Mouse (Mus musculus): ENCODE measurements around the gene Cyb5rl. TPM values are rescaled to one million over a fixed set of nuclear protein-coding genes. Genes with fewer than 3 reads are reported as not detected.
A peak's percentile ranks its signal among the peaks of the same experiment; 100 is the strongest.

The Cyb5rl gene
- polyA plus RNA-seq, 1 experiment from 2014 or later: 5.9 TPM

DNA sequence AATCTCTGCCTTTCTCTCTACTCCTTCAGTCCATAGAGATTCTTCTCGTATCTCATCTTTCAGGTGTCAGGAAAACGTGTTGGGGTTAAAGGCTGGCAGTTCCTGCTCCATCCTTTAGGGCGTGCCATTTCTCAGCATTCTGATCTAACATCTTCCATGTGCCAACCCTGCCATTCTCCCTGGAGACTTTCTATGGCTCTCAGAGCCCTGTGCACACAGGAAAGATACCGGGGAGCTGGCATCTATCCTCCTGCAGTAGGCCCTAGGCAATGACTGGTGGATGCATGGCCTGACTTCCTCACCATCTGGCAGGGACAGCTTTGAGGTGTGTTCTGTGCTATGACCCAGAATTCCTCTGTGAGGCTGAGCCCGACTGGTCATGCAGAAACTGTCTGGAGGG, 58.3 kb downstream of the Cyb5rl start:
- no peaks in the 10 kb centered on the region; the same call in 1 of the 2 replicates for H3K4me1 ChIP-seq (replicated peaks; ENCODE audit: control insufficient read depth, insufficient read depth, low read length)
- DNase-seq (ENCODE audit: low spot score) (no peak), ATAC-seq (replicated peaks; ENCODE audit: low FRiP score) (no peak)
- WGBS: 61% methylated on average over 5 of the region's 5 CpGs
- no peaks in the 10 kb centered on the region for H3K36me3 ChIP-seq (ENCODE audit: control insufficient read depth, insufficient read depth, low read length)
- no peak overlapping the region for H3K4me3 ChIP-seq (ENCODE audit: low read depth, low read length)
- H3K4me2 ChIP-seq: no peak overlapping the region
- H3K27ac ChIP-seq (ENCODE audit: low read depth, low read length): no peak overlapping the region
- peaks cover 3% of the 10 kb centered on the region; the same call in 1 of the 2 replicates for H3K27me3 ChIP-seq (replicated peaks; ENCODE audit: control insufficient read depth, insufficient read depth, low read length)
- H3K9me3 ChIP-seq (ENCODE audit: control insufficient read depth, low read length): no peaks in the 10 kb centered on the region
- H3K9ac ChIP-seq (ENCODE audit: low read depth, low read length): no peak overlapping the region

DNA sequence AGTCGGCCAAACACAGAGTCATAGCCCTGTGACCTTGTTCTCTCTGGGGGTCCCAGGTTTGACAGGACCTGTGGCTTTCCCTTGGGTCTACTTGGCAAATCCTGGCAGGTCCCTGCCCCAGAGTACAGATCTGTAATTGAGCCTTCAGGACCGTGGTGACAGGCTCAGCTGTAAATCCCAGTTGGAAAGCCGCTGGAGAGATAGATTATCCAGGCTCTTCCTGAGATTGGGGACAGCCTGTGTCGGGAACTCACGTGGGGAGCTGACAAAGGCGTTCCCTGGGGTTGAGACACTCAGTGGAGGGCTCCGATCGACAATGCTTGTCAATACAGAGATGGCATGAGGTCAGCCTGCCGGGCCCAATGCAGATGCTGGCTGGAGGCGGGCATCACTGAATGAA, 59.6 kb downstream of the Cyb5rl start:
- Histone ChIP-seq H3K9ac (ENCODE audit: low read depth, low read length) (no peak overlapping the region), H3K27me3 (replicated peaks; ENCODE audit: control insufficient read depth, insufficient read depth, low read length) (peaks cover 3% of the 10 kb centered on the region; the same call in 1 of the 2 replicates), H3K4me2 (no peak overlapping the region), H3K9me3 (ENCODE audit: control insufficient read depth, low read length) (no peaks in the 10 kb centered on the region), H3K4me3 (ENCODE audit: low read depth, low read length) (no peak overlapping the region), H3K36me3 (ENCODE audit: control insufficient read depth, insufficient read depth, low read length) (no peaks in the 10 kb centered on the region), H3K27ac (ENCODE audit: low read depth, low read length) (no peak overlapping the region), H3K4me1 (replicated peaks; ENCODE audit: control insufficient read depth, insufficient read depth, low read length) (peaks cover 6% of the 10 kb centered on the region; the same call in 1 of the 2 replicates)
- 61% methylated on average over 10 of the region's 10 CpGs for WGBS
- ATAC-seq (replicated peaks; ENCODE audit: low FRiP score) (no peak), DNase-seq (ENCODE audit: low spot score) (no peak)

DNA sequence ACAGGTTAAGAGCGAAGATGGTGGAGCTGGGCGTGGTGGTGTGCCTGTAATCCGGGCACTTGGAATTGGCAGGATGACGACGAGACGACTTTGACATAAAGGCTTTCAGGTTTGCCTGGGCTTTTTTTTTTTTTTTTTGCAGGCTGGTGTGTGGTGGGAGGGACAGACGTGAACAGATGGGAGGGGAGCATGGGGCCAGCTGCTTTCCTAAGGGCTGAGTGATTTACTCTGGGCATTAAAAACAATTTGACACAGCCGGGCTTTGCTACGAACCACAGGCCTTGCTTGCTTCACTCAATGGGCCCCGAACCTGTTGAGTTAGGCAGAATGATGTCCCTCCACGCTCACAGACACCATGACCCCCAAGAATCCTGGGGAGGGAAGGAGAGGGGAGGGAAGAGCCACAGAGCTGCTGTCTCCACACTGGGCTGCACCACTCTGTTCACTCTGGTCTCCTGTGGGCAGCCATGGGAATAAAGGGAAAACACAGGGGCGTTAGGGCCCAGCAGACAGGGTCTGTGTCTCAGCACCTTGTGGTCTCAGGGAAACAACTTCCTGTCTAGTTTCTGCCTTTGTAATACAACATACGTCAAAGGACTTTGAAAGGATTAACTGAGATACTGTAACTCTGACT, 60.2 kb downstream of the Cyb5rl start:
- no peak overlapping the region for H3K4me2 ChIP-seq
- ATAC-seq (replicated peaks; ENCODE audit: low FRiP score): no peak
- H3K27me3 ChIP-seq (replicated peaks; ENCODE audit: control insufficient read depth, insufficient read depth, low read length): peaks cover 3% of the 10 kb centered on the region; the same call in 1 of the 2 replicates
- H3K9me3 ChIP-seq (ENCODE audit: control insufficient read depth, low read length): no peaks in the 10 kb centered on the region
- 70% methylated on average over 13 of the region's 13 CpGs for WGBS
- H3K4me1 ChIP-seq (replicated peaks; ENCODE audit: control insufficient read depth, insufficient read depth, low read length): peaks cover 6% of the 10 kb centered on the region; the same call in 1 of the 2 replicates
- no peak overlapping the region for H3K27ac ChIP-seq (ENCODE audit: low read depth, low read length)
- DNase-seq (ENCODE audit: low spot score): no peak
- H3K9ac ChIP-seq (ENCODE audit: low read depth, low read length): no peak overlapping the region
- H3K4me3 ChIP-seq (ENCODE audit: low read depth, low read length): no peak overlapping the region
- no peaks in the 10 kb centered on the region for H3K36me3 ChIP-seq (ENCODE audit: control insufficient read depth, insufficient read depth, low read length)

DNA sequence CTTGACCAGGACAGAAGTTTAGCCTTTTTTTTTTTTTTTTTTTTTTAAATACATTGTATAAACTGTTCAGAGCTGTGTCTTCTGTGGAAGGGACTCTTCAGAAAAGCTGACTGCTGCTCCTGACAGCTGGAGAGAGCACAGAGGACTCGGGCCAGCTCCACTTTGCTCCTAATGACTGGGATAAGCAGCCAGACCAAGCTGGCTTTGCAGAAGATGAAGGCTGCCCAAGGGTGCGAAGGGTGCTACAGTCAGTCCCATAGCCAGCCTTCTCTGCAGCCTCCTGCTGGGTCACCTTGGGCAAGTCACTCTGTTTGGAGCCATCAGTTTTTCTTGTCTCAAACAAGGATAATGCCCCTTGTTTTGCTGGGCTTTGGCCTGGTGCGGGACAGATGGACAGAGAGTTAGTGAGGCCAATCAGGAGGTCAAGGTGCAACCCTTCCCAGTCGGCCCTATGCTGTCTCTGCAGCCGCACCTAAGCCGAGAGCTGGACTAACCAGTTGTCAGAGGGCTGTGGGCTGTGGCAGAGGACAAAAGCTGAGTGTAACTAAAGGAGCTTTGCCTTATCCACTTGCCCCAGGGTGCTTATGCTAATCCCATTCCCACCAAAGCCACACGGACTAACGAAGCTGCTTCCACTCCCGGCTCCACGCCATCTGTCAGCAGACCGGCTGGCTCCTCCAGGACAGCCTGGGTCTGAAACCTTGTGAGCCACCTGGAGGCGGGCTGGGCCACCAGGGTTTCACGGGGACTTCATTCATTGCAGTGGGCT, 61.3 kb downstream of the Cyb5rl start:
- H3K9ac ChIP-seq (ENCODE audit: low read depth, low read length): no peak overlapping the region
- DNase-seq (ENCODE audit: low spot score): no peak
- 52% methylated on average over 13 of the region's 13 CpGs for WGBS
- no peaks in the 10 kb centered on the region for H3K36me3 ChIP-seq (ENCODE audit: control insufficient read depth, insufficient read depth, low read length)
- no peaks in the 10 kb centered on the region for H3K9me3 ChIP-seq (ENCODE audit: control insufficient read depth, low read length)
- ATAC-seq (replicated peaks; ENCODE audit: low FRiP score): 0 out of 2 replicates have a peak, but pooled peaks have one; percentile 46
- peaks cover 6% of the 10 kb centered on the region; the same call in 1 of the 2 replicates for H3K4me1 ChIP-seq (replicated peaks; ENCODE audit: control insufficient read depth, insufficient read depth, low read length)
- H3K4me2 ChIP-seq: no peak overlapping the region
- H3K27ac ChIP-seq (ENCODE audit: low read depth, low read length): no peak overlapping the region
- no peak overlapping the region for H3K4me3 ChIP-seq (ENCODE audit: low read depth, low read length)
- H3K27me3 ChIP-seq (replicated peaks; ENCODE audit: control insufficient read depth, insufficient read depth, low read length): peaks cover 3% of the 10 kb centered on the region; the same call in 1 of the 2 replicates

DNA sequence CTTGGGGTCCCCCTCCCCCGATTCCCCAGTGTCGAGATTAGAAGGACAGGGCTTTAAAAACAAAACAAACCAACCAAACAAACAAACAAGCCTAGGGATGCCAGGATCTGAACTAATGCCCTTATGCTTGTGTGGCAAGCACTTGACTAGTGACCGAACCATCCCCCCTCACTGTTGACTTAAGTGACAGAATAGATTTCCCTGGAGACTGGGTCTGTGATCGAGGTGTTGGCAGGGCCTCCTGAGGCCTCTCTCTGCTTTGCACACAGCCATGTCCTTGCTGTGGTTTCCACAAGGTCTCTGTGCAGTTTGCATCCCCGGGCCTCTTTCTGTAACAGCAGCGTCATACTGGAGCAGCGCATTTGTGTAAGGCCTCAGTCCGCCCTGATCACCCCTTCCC, 62.6 kb downstream of the Cyb5rl start:
- Histone ChIP-seq H3K9ac (ENCODE audit: low read depth, low read length) (no peak overlapping the region), H3K4me1 (replicated peaks; ENCODE audit: control insufficient read depth, insufficient read depth, low read length) (peaks cover 6% of the 10 kb centered on the region; the same call in 1 of the 2 replicates), H3K36me3 (ENCODE audit: control insufficient read depth, insufficient read depth, low read length) (no peaks in the 10 kb centered on the region), H3K27ac (ENCODE audit: low read depth, low read length) (no peak overlapping the region), H3K27me3 (replicated peaks; ENCODE audit: control insufficient read depth, insufficient read depth, low read length) (no peaks in the 10 kb centered on the region), H3K9me3 (ENCODE audit: control insufficient read depth, low read length) (no peaks in the 10 kb centered on the region), H3K4me2 (no peak overlapping the region), H3K4me3 (ENCODE audit: low read depth, low read length) (no peak overlapping the region)
- WGBS: 78% methylated on average over 8 of the region's 8 CpGs
- DNase-seq (ENCODE audit: low spot score) (no peak), ATAC-seq (replicated peaks; ENCODE audit: low FRiP score) (no peak)

DNA sequence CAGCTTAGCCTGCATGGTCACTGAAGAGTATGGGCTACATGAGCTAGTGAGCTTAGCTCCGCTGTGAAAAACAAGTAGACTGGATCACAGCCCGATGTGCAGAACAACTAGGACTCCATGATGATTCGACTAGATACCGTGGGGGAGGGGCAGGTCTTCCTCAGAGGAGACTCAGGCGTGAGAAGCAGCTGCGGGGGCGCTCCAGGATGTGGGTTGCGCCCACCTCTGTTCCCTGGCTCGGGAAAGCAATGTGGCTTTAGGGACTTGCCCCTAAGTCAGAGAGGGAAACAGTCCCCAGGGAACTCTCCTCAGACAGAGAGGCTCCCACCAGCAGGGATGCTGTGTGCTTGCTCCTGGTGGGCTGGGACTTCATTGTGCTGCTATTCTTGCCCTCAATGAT, 63.7 kb downstream of the Cyb5rl start:
- H3K9me3 ChIP-seq (ENCODE audit: control insufficient read depth, low read length): no peaks in the 10 kb centered on the region
- H3K27me3 ChIP-seq (replicated peaks; ENCODE audit: control insufficient read depth, insufficient read depth, low read length): no peaks in the 10 kb centered on the region
- no peak overlapping the region for H3K27ac ChIP-seq (ENCODE audit: low read depth, low read length)
- no peak overlapping the region for H3K9ac ChIP-seq (ENCODE audit: low read depth, low read length)
- H3K4me2 ChIP-seq: no peak overlapping the region
- H3K4me1 ChIP-seq (replicated peaks; ENCODE audit: control insufficient read depth, insufficient read depth, low read length): peaks cover 6% of the 10 kb centered on the region
- no peaks in the 10 kb centered on the region for H3K36me3 ChIP-seq (ENCODE audit: control insufficient read depth, insufficient read depth, low read length)
- 25% methylated on average over 9 of the region's 9 CpGs for WGBS
- ATAC-seq (replicated peaks; ENCODE audit: low FRiP score): no peak
- no peak for DNase-seq (ENCODE audit: low spot score)
- H3K4me3 ChIP-seq (ENCODE audit: low read depth, low read length): no peak overlapping the region

DNA sequence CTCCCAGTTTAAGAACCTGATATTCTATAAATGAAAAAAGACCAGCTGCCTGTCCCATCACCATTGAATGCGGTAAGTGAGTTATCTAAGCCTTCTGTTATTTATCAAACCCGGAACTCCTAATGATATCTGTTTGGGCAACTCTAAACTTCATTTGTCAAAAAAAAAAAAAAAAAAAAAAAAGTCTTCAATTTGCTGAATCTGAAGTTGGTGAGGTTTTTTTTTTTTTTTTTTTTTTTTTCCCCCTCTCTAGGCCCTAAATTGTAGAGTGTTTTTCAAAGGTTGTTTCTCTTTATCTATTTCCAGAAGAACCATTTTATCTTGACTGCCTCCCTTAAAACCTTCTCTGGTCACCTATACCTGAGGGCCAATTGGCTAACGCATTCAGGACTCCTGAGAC, 68.1 kb downstream of the Cyb5rl start:
- DNase-seq (ENCODE audit: low spot score) (no peak), ATAC-seq (replicated peaks; ENCODE audit: low FRiP score) (no peak)
- H3K9me3 ChIP-seq (ENCODE audit: control insufficient read depth, low read length): no peaks in the 10 kb centered on the region
- no peak overlapping the region for H3K9ac ChIP-seq (ENCODE audit: low read depth, low read length)
- no peak overlapping the region for H3K4me2 ChIP-seq
- WGBS: 80% methylated on average over 3 of the region's 3 CpGs
- no peak overlapping the region for H3K27ac ChIP-seq (ENCODE audit: low read depth, low read length)
- no peak overlapping the region for H3K4me3 ChIP-seq (ENCODE audit: low read depth, low read length)
- H3K4me1 ChIP-seq (replicated peaks; ENCODE audit: control insufficient read depth, insufficient read depth, low read length): peaks cover 12% of the 10 kb centered on the region
- no peaks in the 10 kb centered on the region for H3K27me3 ChIP-seq (replicated peaks; ENCODE audit: control insufficient read depth, insufficient read depth, low read length)
- no peaks in the 10 kb centered on the region for H3K36me3 ChIP-seq (ENCODE audit: control insufficient read depth, insufficient read depth, low read length)

DNA sequence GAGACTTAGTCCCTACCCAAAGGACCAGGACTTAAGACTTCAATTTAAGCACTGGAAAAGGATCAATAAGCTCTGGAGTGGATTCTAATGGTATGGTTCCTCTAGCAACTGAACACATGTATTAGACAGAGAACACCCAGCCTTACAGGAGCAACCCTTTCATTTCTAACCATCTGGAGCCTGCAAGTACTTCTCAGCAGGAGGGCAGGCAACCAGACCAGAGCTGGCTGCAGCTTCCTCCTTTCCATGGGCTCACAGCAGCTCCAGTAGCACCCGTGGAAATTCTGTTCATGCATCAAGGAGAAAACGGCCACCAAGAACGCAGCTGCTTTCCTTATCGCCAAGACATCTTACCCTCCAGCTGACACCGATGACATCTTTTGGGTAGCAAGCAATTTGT, 68.9 kb downstream of the Cyb5rl start:
- DNase-seq (ENCODE audit: low spot score) (no peak), ATAC-seq (replicated peaks; ENCODE audit: low FRiP score) (no peak)
- no peaks in the 10 kb centered on the region for H3K9me3 ChIP-seq (ENCODE audit: control insufficient read depth, low read length)
- H3K4me1 ChIP-seq (replicated peaks; ENCODE audit: control insufficient read depth, insufficient read depth, low read length): peaks cover 11% of the 10 kb centered on the region
- no peak overlapping the region for H3K27ac ChIP-seq (ENCODE audit: low read depth, low read length)
- H3K36me3 ChIP-seq (ENCODE audit: control insufficient read depth, insufficient read depth, low read length): no peaks in the 10 kb centered on the region
- H3K9ac ChIP-seq (ENCODE audit: low read depth, low read length): no peak overlapping the region
- H3K27me3 ChIP-seq (replicated peaks; ENCODE audit: control insufficient read depth, insufficient read depth, low read length): no peaks in the 10 kb centered on the region
- WGBS: 74% methylated on average over 5 of the region's 5 CpGs
- H3K4me3 ChIP-seq (ENCODE audit: low read depth, low read length): no peak overlapping the region
- no peak overlapping the region for H3K4me2 ChIP-seq

DNA sequence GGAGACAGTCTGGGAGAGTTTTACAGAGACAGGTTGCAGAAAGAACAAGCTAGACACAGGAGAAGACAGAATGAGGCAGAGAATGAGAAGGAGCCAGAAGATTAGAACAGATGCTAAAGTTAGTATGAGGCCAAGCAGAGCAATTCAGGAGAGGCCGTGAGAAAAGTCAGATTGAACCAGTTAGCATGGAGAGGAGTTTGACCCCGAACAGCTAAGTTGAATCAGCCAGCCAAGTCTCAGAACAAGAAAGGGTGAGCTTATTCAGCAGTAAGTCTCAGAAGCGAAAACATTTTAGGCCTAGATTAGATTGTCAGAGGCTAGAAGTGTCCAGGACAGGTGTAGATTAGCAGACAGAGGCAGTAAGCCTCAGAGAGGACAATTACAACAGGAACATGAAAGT, 69.7 kb downstream of the Cyb5rl start:
- DNase-seq (ENCODE audit: low spot score) (no peak), ATAC-seq (replicated peaks; ENCODE audit: low FRiP score) (no peak)
- WGBS: 68% methylated on average over 3 of the region's 3 CpGs
- peaks cover 8% of the 10 kb centered on the region for H3K4me1 ChIP-seq (replicated peaks; ENCODE audit: control insufficient read depth, insufficient read depth, low read length)
- H3K9ac ChIP-seq (ENCODE audit: low read depth, low read length): no peak overlapping the region
- no peak overlapping the region for H3K4me3 ChIP-seq (ENCODE audit: low read depth, low read length)
- no peak overlapping the region for H3K4me2 ChIP-seq
- H3K9me3 ChIP-seq (ENCODE audit: control insufficient read depth, low read length): no peaks in the 10 kb centered on the region
- H3K36me3 ChIP-seq (ENCODE audit: control insufficient read depth, insufficient read depth, low read length): no peaks in the 10 kb centered on the region
- no peaks in the 10 kb centered on the region for H3K27me3 ChIP-seq (replicated peaks; ENCODE audit: control insufficient read depth, insufficient read depth, low read length)
- H3K27ac ChIP-seq (ENCODE audit: low read depth, low read length): no peak overlapping the region

Data from liver, embryonic 11.5 days (tissue).